Mouse (Mus musculus) ES-E14 (cell line): Measurements from ENCODE around the gene Fbln2. TPM values are rescaled to one million over a fixed set of nuclear protein-coding genes. Genes with fewer than 3 reads are reported as not detected.

Source experiments
- DNase-seq: peaks from one replicate; pipeline ENCODE4 v3.0.0-alpha.2; 2013; ENCODE audit warnings: low read depth, low spot score
- H3K27ac ChIP-seq: 2 replicates; pipeline ENCODE4 v1.5.1; 2012; ENCODE audit warnings: low read depth, mild to moderate bottlenecking, low read length, moderate library complexity, mixed read lengths; ENCODE audit not compliant: poor library complexity, insufficient read depth, severe bottlenecking
- H3K36me3 ChIP-seq: 2 replicates; pipeline ENCODE4 v1.6.1; 2012; ENCODE audit warnings: mild to moderate bottlenecking, low read length, moderate library complexity, mixed read lengths; ENCODE audit not compliant: control insufficient read depth, poor library complexity, insufficient read depth, severe bottlenecking
- H3K4me1 ChIP-seq, 2 experiments: fragments of 150-350 bp in 1 of 2; sonication (generic) in 1 of 2; 2 replicates each; pipeline ENCODE4 v1.6.1; 2012; ENCODE audit warnings: low read length in 2 of 2, mild to moderate bottlenecking in 1 of 2, mixed read lengths in 1 of 2; ENCODE audit not compliant: control insufficient read depth in 2 of 2, insufficient read depth in 2 of 2, poor library complexity in 1 of 2
- H3K4me3 ChIP-seq, 2 experiments: fragments of 150-350 bp in 1 of 2; sonication (generic) in 1 of 2; 2 replicates each; pipeline ENCODE4 v1.5.1; 2012; ENCODE audit warnings: low read length in 2 of 2, low read depth in 1 of 2, mild to moderate bottlenecking in 1 of 2, mixed read lengths in 1 of 2; ENCODE audit not compliant: insufficient read depth in 1 of 2, poor library complexity in 1 of 2, severe bottlenecking in 1 of 2
- H3K9ac ChIP-seq: 2 replicates; pipeline ENCODE4 v1.6.1; 2012; ENCODE audit warnings: low read depth, mild to moderate bottlenecking, low read length, mixed read lengths; ENCODE audit not compliant: poor library complexity, insufficient read depth, severe bottlenecking
- H3K9me3 ChIP-seq: fragments of 150-350 bp; sonication (generic); 2 replicates; pipeline ENCODE4 v1.6.1; 2012; ENCODE audit warnings: low read depth, mild to moderate bottlenecking, low read length; ENCODE audit not compliant: control insufficient read depth, insufficient read depth
- CHD2 ChIP-seq: IDR thresholded peaks from 2 replicates; pipeline ENCODE4 v1.6.1; 2014; ENCODE audit warnings: mild to moderate bottlenecking, low read depth, low read length, inconsistent platforms
- HCFC1 ChIP-seq: IDR thresholded peaks from 2 replicates; pipeline ENCODE4 v1.6.1; 2012; ENCODE audit warnings: low read length, inconsistent platforms, borderline replicate concordance; ENCODE audit not compliant: insufficient read depth
- MAFK ChIP-seq: IDR thresholded peaks from 2 replicates; pipeline ENCODE4 v1.6.1; 2014; ENCODE audit warnings: mild to moderate bottlenecking, low read depth, low read length, inconsistent platforms; ENCODE audit not compliant: insufficient read depth
- ZC3H11A ChIP-seq: IDR thresholded peaks from 2 replicates; pipeline ENCODE4 v1.6.1; 2012; ENCODE audit warnings: low read depth, mild to moderate bottlenecking, inconsistent platforms, low read length, borderline replicate concordance
- ZNF384 ChIP-seq: IDR thresholded peaks from 2 replicates; pipeline ENCODE4 v1.6.1; 2012; ENCODE audit warnings: low read depth, low read length, inconsistent platforms
- in situ Hi-C, 2 experiments: fragments of 600-800 bp; cut with MboI; formaldehyde crosslinking; loops; one replicate each; pipeline ENCODE4 v1.15.1; 2025; ENCODE audit warnings: low sequenced_read_pairs in 2 of 2, inconsistent platforms in 1 of 2; ENCODE audit not compliant: unreplicated experiment in 2 of 2
- total RNA-seq: library from RNA; depleted of rRNA; stranded (reverse); fragments of 300-350 nt; gene quantifications from 2 replicates; pipeline ENCODE4 v1.2.3, GENCODE M21; 2012

Gene Fbln2
- total RNA-seq, 1 experiment = 24.7 TPM

- DNase-seq = no peak
- TF ChIP-seq ZNF384 (no peak), ZC3H11A (no peak), CHD2 (no peak), HCFC1 (no peak), MAFK (no peak)
- no peak overlapping the region for H3K4me3 ChIP-seq
- no peaks in the 10 kb centered on the region for H3K9me3 ChIP-seq
- no peak overlapping the region for H3K27ac ChIP-seq
- no peak overlapping the region for H3K9ac ChIP-seq
- in situ Hi-C loops = no loop called here
- peaks cover 0 to 5% of the 10 kb centered on the region in 2 experiments; a peak in 1 of 4 replicates for H3K4me1 ChIP-seq
- H3K36me3 ChIP-seq = no peaks in the 10 kb centered on the region
Observed at GRCm38 (mm10) chr6:91205791-91206190, 6.5 kb upstream of the Fbln2 start.

GRCm38 (mm10) chr6:91207491-91207890 is 4.8 kb upstream of the Fbln2 start:
- no peak overlapping the region for H3K27ac ChIP-seq

DNA sequence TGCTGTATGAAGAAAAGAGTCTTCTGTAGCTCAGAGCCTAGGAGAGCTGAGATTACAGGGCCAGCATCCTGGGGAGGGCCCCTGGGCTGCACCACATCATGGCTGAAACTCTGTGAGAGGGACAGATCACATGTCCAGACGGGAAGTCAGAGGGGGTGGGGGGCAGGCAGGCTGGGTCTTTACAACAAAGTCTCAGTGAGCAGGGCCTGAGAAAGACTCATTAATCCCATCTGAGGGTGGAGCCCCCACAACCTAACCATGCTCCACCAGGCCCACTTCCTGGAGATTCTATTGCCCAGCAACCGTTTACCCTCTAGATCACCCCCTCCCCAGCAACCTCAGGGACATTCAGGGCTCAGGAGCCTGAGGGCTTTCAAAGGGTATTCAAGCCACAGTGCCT is 2.5 kb upstream of the Fbln2 start:
- DNase-seq = no peak
- TF ChIP-seq HCFC1 (no peak), MAFK (no peak), CHD2 (no peak), ZC3H11A (no peak)
- in situ Hi-C loops = no loop called here
- peaks cover 0 to 5% of the 10 kb centered on the region in 2 experiments; a peak in 1 of 4 replicates for H3K4me1 ChIP-seq
- no peak overlapping the region for H3K9ac ChIP-seq
- H3K9me3 ChIP-seq = no peaks in the 10 kb centered on the region
- no peak overlapping the region for H3K27ac ChIP-seq
- H3K36me3 ChIP-seq = no peaks in the 10 kb centered on the region
- no peak overlapping the region for H3K4me3 ChIP-seq

More at GRCm38 (mm10) chr6:91207491-91207890, 4.8 kb upstream of the Fbln2 start:
- no peaks in the 10 kb centered on the region for H3K9me3 ChIP-seq
- H3K36me3 ChIP-seq = no peaks in the 10 kb centered on the region
- no peak for TF ChIP-seq HCFC1
- no peak for TF ChIP-seq MAFK
- no peak for TF ChIP-seq ZNF384
- TF ChIP-seq ZC3H11A = no peak
- no peak for TF ChIP-seq CHD2
- H3K9ac ChIP-seq = no peak overlapping the region
- peaks cover 0 to 5% of the 10 kb centered on the region in 2 experiments; a peak in 1 of 4 replicates for H3K4me1 ChIP-seq
- no peak overlapping the region for H3K4me3 ChIP-seq
- in situ Hi-C loops = no loop called here
- DNase-seq = no peak

- TF ChIP-seq ZC3H11A (no peak), ZNF384 (no peak)
- Histone ChIP-seq H3K9me3 (no peaks in the 10 kb centered on the region), H3K27ac (no peak overlapping the region), H3K36me3 (no peaks in the 10 kb centered on the region), H3K4me1 (peaks cover 0 to 5% of the 10 kb centered on the region in 2 experiments; a peak in 1 of 4 replicates), H3K9ac (no peak overlapping the region), H3K4me3 (no peak overlapping the region)
- in situ Hi-C loops = no loop called here
- DNase-seq = no peak
Observed at GRCm38 (mm10) chr6:91210852-91211251, 1.4 kb upstream of the Fbln2 start.

GRCm38 (mm10) chr6:91212571-91212970 is 316 bp downstream of the Fbln2 start:
- TF ChIP-seq ZNF384 (no peak), CHD2 (no peak), HCFC1 (no peak), ZC3H11A (no peak), MAFK (no peak)
- peak overlapping the region; percentile 18 for H3K9ac ChIP-seq
- H3K27ac ChIP-seq = no peak overlapping the region
- H3K36me3 ChIP-seq = no peaks in the 10 kb centered on the region
- H3K4me3 ChIP-seq = peak overlapping the region; percentile 23 to 39
- H3K4me1 ChIP-seq = peaks cover 0 to 5% of the 10 kb centered on the region in 2 experiments; a peak in 1 of 4 replicates
- in situ Hi-C loops = no loop called here
- DNase-seq = peak; percentile 53
- H3K9me3 ChIP-seq = no peaks in the 10 kb centered on the region
